Mouse (Mus musculus): ENCODE data around the gene Ntm. TPM values are rescaled to one million over a fixed set of nuclear protein-coding genes. Genes with fewer than 3 reads are reported as not detected.

Gene Ntm
- total RNA-seq, 2 experiments from 2014 or later, result 136 to 166 TPM

DNA sequence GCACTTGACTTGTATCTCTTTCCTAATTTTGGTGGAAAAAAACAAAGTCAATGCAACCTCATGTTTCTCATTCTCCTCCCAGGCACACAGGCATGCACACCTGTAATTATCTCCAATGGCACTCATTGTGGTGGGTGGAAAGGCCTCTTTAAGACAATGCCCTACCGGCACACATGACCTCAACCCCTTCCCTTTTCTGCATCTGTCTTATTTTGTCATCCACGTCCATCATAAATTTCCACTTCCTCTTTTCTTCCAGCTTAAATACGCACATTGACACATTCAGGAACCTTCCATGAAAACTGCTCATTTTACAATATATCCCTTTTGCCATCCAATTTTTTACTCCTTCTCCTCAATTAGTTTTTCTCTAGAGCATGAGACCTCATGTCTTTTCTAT, 74.2 kb downstream of the Ntm start:
- no peak for DNase-seq (ENCODE audit: low spot score in 2 of 2)

DNA sequence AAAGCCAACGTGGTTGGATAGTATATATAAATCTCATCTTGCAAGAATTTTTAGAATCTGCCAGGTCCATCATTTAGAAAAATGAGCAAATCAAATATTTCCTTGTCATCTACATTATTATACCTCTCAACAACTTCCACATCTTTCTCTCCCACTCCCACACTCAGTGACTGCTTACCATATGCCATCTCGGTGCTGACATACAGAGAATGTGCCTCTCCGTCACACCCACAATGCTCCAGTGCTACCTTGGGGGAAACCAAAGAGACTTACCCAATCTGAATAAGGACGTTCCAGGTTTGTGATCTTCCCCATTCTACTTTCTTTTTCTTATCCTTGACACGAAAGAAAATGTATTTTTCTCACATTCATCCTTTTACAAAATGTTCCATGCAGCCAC, 75.0 kb downstream of the Ntm start:
- no peak for DNase-seq (ENCODE audit: low spot score in 2 of 2)

DNA sequence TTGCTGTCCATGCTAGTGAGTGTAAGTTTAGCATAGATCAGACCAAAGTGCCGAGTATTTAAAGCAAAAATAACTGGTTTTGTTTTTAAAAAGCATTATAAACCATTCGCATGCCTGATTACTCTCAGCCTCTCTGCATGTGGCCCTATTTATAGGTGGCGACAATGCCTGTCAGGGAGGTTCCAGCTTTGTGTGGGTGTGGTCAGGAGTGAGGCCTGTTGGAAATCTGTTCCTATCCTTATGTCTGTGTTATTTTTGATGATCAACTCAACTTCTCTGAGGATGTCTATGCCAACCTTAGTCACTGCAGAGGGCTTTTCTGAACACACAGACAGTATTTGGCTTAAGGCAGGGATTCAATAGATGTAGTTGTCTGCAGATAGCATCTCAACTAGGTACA, 78.9 kb downstream of the Ntm start:
- no peak for DNase-seq (ENCODE audit: low spot score in 2 of 2)

DNA sequence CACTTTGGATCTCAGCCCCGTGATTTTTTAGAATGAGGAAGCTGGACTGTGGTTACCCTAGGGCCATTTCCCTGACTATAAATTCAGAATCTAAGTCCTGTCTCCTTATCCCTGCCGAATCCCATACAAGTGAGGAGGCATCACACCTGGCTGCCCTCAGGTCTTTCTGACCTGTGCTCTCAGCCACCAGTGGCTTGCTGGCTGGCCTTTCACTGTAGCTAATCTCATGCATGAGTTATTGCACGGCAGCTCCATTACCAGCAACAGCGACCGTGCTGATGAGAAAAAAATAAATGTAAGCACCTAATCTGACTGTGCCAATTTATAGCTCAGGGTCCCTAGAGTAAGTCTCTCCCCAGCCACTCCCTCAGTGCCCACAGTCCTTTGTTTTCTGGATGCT, 81.3 kb downstream of the Ntm start:
- no peak for DNase-seq (ENCODE audit: low spot score in 2 of 2)

DNA sequence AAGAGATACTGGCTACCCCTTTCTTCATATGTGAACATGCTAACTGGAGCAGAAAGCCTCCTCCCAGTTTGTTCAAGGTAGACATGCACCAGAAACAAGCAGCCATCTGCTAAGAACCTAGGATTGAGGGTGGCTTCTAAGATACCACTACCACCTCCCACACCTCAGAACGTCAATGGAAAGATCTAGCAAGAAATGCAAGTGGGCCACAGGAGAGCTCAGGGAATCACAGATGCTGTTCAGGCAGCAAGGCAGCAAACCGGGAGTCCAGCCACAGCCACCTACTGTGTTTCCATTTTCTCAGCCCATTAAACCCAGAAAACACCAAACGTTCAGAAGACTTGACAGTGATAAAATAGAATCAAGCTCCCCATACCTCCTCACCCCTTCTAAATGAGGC, 85.4 kb downstream of the Ntm start:
- DNase-seq (ENCODE audit: low spot score in 2 of 2), result no peak

DNA sequence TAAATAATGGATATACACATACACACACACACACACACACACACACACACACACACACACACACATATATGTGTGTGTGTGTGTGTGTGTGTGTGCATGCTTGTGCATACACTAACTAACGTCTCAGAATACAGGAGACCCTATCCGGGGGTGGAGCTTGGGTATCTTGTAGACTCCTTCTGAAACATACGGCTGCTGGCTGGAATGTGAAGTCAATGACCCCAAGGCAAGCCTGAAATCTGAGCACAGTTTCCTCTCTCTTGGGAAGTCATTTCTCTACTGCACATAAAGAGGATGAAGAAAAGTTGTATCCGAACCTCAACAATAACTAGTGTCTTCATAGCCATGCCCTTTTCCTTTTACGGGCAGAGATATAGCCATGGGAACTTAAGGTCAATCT, 95.2 kb downstream of the Ntm start:
- no peak for DNase-seq (ENCODE audit: low spot score in 2 of 2)

DNA sequence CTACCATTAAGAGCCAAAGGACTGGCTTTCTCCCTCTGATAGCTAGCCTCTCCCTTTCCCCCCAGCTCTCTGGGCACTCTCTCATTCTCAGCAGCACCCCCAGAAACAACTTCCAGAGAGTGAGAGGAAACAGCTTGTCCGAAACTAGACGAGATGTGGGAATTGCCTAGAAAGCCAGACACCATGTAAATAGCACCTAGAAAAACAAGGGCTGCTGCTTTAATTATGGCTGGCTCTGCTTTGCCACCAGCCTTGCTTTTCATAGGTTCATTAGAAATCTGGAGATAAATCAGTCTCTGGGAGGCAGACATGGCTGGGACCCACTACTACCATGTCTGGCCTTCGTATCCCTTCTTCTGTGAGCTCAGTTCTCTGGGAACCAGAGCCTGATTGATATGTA, 96.1 kb downstream of the Ntm start:
- peak in 1 of 2 experiments; percentile 37 for DNase-seq (ENCODE audit: low spot score in 2 of 2)

DNA sequence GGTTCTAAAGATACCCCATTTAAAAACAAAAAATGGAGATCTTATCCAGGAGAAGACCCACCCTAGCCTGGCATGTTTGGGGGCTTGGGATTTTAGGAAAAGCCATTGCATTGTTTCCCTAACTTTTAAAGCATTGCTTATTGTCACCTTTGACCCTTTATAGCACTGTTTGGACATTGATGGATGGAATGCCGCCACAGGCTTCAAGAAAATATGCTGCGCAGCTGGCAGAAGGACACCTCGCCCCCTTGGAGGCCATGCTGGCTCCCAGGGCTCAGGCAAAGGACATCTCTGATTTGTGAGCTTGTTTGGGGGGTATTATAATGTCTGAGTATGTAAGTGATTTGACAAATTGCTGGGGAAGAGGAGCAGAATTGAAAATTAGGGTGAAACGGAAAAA, 96.8 kb downstream of the Ntm start:
- DNase-seq (ENCODE audit: low spot score in 2 of 2), result no peak

DNA sequence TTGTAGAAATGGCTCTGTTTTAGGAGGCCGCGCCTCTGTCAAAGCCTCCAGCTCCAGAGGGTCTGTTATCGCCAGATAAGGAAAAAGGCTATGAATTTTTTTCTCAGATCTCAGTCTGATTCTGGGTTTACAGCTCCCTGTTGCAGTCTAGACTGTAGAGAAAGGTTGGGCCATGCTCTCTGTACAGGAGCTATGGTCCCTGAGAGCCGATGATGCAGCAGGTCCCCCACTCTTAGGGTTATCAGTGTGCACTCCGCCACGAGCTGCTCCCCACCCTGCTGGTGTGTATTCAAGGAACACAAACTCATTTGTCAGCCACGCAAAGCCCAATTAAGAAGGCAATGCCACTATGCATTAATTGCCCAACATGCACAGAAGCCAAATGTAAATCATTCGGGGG, 97.4 kb downstream of the Ntm start:
- DNase-seq (ENCODE audit: low spot score in 2 of 2), result no peak

DNA sequence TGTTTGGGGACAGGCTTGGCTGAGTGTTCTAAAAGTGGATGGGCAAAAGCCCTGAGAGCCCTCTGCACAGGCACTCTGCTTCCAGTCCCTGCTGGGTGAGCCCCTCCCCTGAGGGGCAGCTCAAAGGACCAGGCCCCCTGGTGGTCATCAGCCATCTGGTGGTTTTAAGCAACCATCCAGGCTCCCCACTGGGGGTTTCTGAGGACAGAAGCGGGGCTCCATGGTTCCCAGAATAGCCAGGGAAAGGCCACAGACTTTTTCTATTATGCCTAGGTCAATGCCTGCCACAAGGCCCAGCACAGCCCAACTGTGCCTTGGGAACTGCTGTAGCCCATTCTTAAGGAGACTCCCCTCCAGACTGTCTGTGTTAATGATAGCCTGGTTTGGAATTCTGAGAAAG, 98.1 kb downstream of the Ntm start:
- peak; percentile 26 to 47 for DNase-seq (ENCODE audit: low spot score in 2 of 2)

DNA sequence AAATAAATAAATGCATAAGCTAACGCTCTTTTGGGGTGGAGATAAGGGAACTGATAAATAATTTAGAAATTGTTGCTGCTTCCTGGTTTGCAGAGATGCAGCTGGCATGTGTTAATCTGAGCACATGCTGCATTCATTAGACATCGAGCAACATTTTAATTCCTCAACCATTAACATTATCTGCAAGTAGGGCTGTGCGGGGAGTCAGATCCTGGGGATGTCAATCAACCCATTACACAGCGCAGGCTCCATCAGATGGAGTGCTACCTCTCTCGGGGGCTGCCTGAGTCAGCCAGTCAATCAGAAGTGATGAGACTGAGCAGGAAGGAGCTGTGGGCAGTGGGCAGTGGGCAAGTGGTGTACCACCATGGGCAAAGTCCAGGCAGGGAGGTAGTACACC, 100.5 kb downstream of the Ntm start:
- DNase-seq (ENCODE audit: low spot score in 2 of 2), result no peak

DNA sequence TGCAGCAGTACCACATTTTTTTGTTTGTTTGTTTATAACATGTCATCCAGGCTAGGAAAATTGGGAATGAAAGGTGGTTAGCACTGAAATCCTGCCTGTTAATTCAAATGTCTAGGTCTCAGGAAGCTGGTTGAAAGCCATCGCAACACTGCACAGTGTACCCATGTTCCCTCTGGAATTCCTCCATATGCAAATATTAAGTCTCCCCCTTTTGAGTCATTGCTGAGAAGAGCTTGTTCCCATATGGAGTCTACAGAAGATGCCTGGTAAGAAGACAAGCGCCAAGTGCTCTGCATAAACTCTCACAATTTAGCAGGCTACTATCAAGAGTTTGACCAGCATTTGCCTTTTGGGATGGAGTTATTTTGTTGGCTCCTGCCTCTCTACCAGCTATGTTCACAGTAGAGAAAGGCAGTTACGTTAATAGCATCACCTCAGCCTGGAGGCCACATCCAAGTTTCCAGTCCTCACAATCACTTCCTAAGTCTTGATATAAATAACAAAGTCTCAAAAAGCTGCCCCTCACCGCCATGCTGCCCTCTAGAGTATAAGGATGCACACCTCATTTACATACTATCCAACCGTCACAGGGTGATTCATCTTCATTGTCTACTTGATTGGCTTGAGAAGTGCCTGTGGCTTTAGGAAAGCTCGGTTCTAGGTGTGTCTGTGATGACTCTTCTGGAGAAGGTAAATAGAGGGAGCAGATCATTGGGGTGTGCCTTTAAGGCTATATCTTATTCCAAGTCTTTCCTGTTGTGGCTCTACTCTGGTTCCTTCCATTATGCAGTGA, 103.5 kb downstream of the Ntm start:
- DNase-seq (ENCODE audit: low spot score in 2 of 2), result no peak

DNA sequence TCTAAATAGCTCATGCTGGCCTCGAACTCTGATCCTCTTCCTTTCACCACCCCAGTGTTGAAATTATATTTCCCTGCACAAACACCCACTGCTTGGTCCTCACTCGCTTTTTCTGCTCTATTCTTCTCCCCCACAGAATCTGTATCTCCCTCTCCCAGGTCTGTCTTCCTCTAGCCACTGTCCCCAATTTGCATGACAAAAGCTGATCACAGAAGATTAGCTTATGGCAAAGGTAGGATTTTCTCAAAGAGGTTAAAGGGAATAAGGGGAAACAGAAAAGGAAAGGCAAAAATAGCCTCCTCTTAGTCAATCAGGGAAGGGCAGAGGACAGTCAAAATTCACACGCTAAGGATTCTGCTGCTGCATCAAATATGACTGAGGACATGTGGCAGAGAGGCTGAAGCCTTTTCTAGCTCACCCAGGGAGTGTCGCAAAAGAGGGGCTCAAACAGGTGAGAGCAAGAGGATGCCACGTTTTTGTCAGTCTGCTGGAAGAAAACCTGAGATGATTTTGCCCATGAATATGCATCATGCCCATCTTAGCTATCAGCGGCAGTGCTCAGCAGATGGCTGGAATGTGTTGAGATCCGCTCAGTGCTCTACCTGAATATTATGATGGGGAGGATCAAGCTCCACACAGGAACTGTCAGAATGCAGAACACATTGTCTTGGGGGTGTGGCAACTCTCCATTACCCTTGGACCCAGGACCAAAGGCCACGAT, 114.0 kb downstream of the Ntm start:
- no peak for DNase-seq (ENCODE audit: low spot score in 2 of 2)

DNA sequence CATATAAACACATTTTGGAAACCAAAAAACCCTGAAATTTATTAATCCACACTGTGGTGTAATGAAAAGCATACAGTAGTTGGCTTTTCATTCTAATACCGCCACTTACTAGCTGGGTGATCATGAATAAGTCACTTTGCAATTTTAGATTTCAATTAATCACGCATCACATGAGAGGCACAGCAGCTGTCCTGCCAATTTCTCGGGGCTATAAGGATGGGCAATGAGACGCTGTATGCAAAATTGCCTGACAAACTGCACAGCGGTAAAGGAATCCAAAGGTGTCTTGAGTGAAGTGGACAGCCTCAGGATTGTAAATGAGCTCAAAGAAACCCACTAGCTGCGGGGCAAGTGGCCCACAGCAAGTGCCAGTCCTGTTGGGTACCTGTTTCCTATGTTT, 125.6 kb downstream of the Ntm start:
- no peak for DNase-seq (ENCODE audit: low spot score in 2 of 2)

DNA sequence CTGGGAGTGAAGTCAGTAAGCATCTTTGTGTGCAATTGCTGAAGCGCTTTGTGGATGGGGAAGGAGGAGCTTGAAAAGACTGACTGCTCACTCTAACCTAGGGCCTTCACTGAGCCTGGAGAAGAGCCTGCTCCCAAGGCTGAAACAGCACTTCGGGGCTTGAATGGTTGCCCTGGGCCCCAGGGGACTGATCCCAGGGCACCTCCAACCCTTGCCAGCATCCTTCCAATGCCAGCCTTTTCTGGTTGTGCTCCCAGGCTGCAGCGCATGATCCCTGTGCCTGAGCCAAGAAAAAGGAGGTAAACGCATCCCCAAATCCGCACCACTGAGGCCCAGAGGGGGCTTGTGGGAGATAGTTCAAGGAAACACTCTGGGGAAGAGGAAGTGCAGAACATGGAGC, 128.0 kb downstream of the Ntm start:
- peak in 1 of 2 experiments; percentile 82 for DNase-seq (ENCODE audit: low spot score in 2 of 2)

DNA sequence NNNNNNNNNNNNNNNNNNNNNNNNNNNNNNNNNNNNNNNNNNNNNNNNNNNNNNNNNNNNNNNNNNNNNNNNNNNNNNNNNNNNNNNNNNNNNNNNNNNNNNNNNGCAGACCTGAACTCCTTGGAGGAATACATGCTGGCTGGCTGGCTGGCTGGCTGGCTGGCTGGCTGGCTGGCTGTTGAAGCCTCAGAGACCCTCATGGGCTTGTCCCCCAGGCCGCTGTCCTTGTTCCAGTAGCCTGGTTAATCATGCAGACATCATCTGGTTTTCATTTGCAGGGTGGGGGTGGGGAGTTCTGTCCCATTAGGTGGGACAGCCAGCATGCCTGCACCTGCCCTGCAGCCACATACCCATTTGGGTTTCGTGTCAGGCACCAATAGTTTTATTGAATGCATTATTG, 129.2 kb downstream of the Ntm start:
- DNase-seq (ENCODE audit: low spot score in 2 of 2), result no peak

DNA sequence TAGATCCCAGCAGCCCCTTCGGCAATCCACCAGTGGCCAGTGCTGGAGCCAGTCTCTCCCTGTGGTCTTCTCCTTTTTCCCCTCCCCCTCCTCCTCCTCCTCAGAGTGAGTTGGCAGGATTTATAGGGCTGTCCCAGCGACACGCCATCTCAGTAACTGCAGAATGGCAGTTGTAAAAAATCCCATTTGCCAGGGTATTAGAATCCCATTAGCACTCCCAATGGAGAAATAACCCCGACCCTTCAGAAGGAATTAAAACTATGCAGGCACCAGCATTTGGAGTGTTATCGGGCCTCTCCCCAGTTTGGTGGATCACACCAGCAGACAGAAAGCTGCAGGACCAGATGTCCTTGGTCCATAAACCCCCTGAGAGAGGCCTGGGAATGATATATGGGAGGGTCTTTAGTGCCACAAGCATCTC, 135.7 kb downstream of the Ntm start:
- no peak for DNase-seq (ENCODE audit: low spot score in 2 of 2)

DNA sequence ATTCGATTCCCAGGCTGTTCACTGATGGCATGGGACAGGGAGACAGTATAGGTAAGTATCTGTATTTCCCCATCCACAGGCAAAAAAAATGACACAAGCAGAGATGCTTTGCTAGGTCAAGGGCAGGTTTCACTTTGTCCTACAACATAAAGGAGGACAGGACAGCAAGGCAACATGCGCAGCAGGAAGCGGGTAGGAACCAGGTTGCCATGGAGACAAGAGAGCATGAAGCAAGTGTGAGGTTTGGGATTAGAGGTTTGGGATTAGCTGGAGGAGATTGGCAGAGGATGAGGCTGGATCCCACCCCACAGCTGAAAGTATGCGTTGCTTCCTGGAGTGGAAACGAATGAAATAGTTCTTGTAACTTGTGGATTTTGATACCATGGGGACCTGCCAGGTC, 137.7 kb downstream of the Ntm start:
- DNase-seq (ENCODE audit: low spot score in 2 of 2), result no peak

DNA sequence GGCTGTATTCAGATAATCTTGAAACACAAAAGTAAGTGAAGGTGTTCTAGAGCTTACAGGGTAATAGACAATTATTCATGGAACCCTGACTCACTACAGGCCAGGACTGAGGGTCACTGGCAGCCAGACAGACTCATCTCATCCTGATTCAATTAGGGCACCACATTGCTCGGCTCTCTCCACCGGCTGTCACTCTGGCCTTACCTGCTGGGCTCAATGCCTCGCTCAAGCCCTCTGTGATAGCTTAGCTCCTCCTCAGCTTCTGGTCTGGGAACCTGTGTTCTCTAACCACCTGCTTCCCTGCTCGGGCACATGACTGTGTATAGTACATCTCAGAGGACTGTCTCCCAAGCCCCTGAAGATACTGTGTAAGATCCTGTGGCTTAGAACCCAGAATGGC, 139.2 kb downstream of the Ntm start:
- DNase-seq (ENCODE audit: low spot score in 2 of 2), result no peak

DNA sequence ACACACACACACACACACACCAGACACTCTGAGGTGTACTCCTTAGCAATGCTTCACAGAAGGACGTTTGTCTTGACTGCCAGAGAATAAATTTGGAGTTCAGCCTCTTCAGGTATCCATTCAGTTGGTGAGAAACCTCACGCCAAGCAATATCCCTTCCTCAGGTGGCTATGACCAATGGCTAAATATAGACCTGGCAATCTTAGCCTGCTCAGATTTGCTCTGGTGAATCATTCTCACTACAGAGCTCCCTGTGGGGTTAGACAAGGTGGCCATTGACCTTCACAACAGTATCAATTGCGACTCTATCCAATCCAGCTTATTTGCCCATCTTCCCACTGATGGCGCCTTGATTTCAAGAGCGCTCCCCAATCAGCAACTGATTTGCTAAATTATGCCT, 150.3 kb downstream of the Ntm start:
- DNase-seq (ENCODE audit: low spot score in 2 of 2), result no peak

DNA sequence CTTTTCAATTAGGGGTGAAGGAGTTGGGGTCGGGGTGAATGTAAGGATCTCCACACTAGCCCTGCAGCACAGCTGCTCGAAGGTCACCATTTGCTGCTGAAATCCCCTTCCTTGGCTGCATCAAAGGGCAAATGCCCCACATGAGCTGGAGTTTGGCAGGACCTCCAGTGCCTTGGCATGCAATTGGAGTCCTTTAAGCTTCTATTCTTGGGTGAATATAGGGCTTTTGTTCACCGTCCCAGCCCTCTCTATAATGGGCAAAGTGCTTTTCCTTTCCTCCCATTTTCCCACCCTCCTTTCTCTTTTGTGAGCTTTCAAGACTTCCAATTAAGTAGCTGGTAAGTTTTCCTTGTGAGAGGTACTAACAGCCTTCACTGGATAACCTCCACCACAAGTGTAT, 156.2 kb downstream of the Ntm start:
- peak in 1 of 2 experiments; percentile 65 for DNase-seq (ENCODE audit: low spot score in 2 of 2)

DNA sequence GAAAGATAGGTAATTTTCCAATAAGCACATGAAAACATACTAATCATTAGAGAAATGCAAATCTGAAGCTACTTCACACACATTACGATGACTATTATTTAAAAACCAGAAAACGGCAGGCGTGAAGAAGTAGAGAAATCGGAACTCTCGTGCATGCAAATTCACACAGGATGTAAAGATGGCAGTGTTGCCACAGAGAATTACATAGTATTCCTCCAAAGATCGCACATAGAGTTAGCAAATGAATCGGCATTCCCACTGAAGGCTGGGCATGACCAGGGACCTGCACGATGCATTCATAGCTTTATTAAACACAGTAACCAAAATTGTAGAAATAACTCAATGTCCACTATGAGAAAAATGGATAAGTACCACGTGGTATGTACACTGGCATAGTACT, 158.5 kb downstream of the Ntm start:
- DNase-seq (ENCODE audit: low spot score in 2 of 2), result no peak

DNA sequence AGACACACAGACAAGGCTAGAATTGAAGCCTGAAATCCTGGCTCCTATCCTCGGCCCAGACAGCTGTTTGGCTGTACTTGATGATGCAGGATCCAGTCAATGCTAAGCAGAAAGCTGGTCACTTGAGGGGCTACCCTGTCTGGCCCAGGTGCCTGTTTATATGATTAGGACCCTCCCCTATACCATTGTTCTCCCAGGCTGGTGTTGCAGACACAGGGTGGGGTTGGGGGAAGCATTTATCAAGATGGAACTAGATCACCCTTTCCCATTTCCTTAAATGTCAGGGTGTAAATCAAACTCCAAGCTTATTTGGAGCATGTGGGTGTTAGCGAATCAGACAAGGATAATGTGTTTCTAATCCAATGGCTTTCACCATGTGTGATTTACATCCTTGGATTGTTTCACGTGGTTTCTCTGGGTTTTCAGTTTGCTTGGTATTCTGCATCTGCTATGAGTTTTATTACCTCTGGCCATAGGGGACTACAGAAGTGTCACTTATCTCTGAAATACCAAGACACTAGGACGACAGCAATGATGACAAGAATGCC, 159.1 kb downstream of the Ntm start:
- DNase-seq (ENCODE audit: low spot score in 2 of 2), result no peak

All from layer of hippocampus, postnatal 14 days (tissue).